Mouse (Mus musculus): ENCODE measurements around the gene Fhad1. TPM values are rescaled to one million over a fixed set of nuclear protein-coding genes. Genes with fewer than 3 reads are reported as not detected.

Fhad1 gene
- total and polyA plus RNA-seq, 3 experiments: 4.8 to 8.6 (median 5.5) TPM

- peaks cover 36 to 87% of the 10 kb centered on the region in 2 experiments for H3K36me3 ChIP-seq (replicated peaks in 1 of 2; ENCODE audit: control insufficient read depth in 1 of 2, insufficient read depth in 1 of 2, low read length in 1 of 2)
- no peak overlapping the region for H3K27ac ChIP-seq (ENCODE audit: insufficient read depth, low read depth)
- DNase-seq (ENCODE audit: extremely low read depth): no peak
- no peak overlapping the region for H3K4me2 ChIP-seq (ENCODE audit: insufficient read depth, low read depth, poor library complexity, severe bottlenecking)
- no peaks in the 10 kb centered on the region for H3K27me3 ChIP-seq (replicated peaks)
- dilution Hi-C loops (cut with MboI; ENCODE audit: extremely low pct_ligation_motif_present, extremely low pct_unique_long_range_greater_than_20kb, low sequenced_read_pairs) (no loop called here), in situ Hi-C loops (cut with MboI; ENCODE audit: low pct_ligation_motif_present, low pct_unique_long_range_greater_than_20kb, low sequenced_read_pairs) (loop anchor here (5.0 to 10.0 kb wide), 2 partner anchors 96 to 213 kb away; no protein-coding TSS in a partner anchor)
- H3K4me1 ChIP-seq (ENCODE audit: control insufficient read depth in 1 of 2, insufficient read depth in 2 of 2): peaks cover 5 to 49% of the 10 kb centered on the region in 2 experiments; a peak in 2 of 4 replicates
- no peak overlapping the region for H3K9ac ChIP-seq (ENCODE audit: insufficient read depth, low read depth)
- H3K79me2 ChIP-seq (replicated peaks; ENCODE audit: control insufficient read depth, extremely low read depth, insufficient read depth, poor library complexity, severe bottlenecking): no peaks in the 10 kb centered on the region
- peaks cover 11% of the 10 kb centered on the region for H3K9me3 ChIP-seq (replicated peaks; ENCODE audit: low read length)
- H3K4me3 ChIP-seq (replicated peaks in 1 of 3; ENCODE audit: low read depth in 2 of 3, low read length in 2 of 3, poor library complexity in 1 of 3): no peak overlapping the region
- TF ChIP-seq HCFC1 (IDR thresholded peaks at IDR 0.05; ENCODE audit: low read depth, low read length): no peak
- no peak for TF ChIP-seq E2F4 (IDR thresholded peaks at IDR 0.05; ENCODE audit: insufficient replicate concordance, low read depth, low read length)
- TF ChIP-seq POLR2A (IDR thresholded peaks at IDR 0.05; ENCODE audit: low read depth, low read length): no peak
- no peak for TF ChIP-seq IRF4 (IDR thresholded peaks at IDR 0.05; ENCODE audit: low read depth, low read length)
- no peak for TF ChIP-seq ZMIZ1 (IDR thresholded peaks at IDR 0.05; ENCODE audit: low read depth, low read length)
- TF ChIP-seq MXI1 (IDR thresholded peaks at IDR 0.05; ENCODE audit: low read depth, low read length): no peak
- no peak for TF ChIP-seq UBTF (IDR thresholded peaks at IDR 0.05; ENCODE audit: low read depth, low read length)
- TF ChIP-seq ETS1 (conservative IDR thresholded peaks at IDR 0.05; ENCODE audit: low read depth, low read length): no peak
- TF ChIP-seq MYC (IDR thresholded peaks at IDR 0.05; ENCODE audit: low read depth, low read length): no peak
- TF ChIP-seq USF1 (IDR thresholded peaks at IDR 0.05; ENCODE audit: low read depth, low read length): no peak
- no peak for TF ChIP-seq MAX (IDR thresholded peaks at IDR 0.05; ENCODE audit: low read length)
- TF ChIP-seq ELF1 (IDR thresholded peaks at IDR 0.05; ENCODE audit: low read depth, low read length): no peak
- TF ChIP-seq MEF2A (IDR thresholded peaks at IDR 0.05; ENCODE audit: borderline replicate concordance, low read depth, low read length): no peak
- no peak for TF ChIP-seq POLR2AphosphoS2 (IDR thresholded peaks at IDR 0.05; ENCODE audit: low read depth, low read length)
- no peak for TF ChIP-seq BHLHE40 (IDR thresholded peaks at IDR 0.05; ENCODE audit: low read depth, low read length)
- no peak for TF ChIP-seq CHD2 (IDR thresholded peaks at IDR 0.05; ENCODE audit: low read length)
- no peak for TF ChIP-seq RCOR1 (conservative IDR thresholded peaks at IDR 0.05; ENCODE audit: low read depth, low read length)
- no peak for TF ChIP-seq TCF12 (IDR thresholded peaks at IDR 0.05; ENCODE audit: low read depth, low read length)
- no peak for TF ChIP-seq SMC3 (IDR thresholded peaks at IDR 0.05; ENCODE audit: low read depth, low read length)
These were observed 153.1 kb downstream of the Fhad1 start for GRCm38 (mm10) chr4:141861591-141862295.

GRCm38 (mm10) chr4:141860246-141860841 lies 154.5 kb downstream of the Fhad1 start:
- in situ Hi-C loops (cut with MboI; ENCODE audit: low pct_ligation_motif_present, low pct_unique_long_range_greater_than_20kb, low sequenced_read_pairs): loop anchor here (5.0 to 10.0 kb wide), 2 partner anchors 97 to 214 kb away; no protein-coding TSS in a partner anchor
- H3K9me3 ChIP-seq (replicated peaks; ENCODE audit: low read length): peaks cover 11% of the 10 kb centered on the region
- TF ChIP-seq ZNF384 (IDR thresholded peaks at IDR 0.05; ENCODE audit: low read depth, low read length) (no peak), POLR2AphosphoS2 (IDR thresholded peaks at IDR 0.05; ENCODE audit: low read depth, low read length) (no peak), ELF1 (IDR thresholded peaks at IDR 0.05; ENCODE audit: low read depth, low read length) (no peak), RAD21 (IDR thresholded peaks at IDR 0.05; ENCODE audit: low read depth, low read length) (no peak), HCFC1 (IDR thresholded peaks at IDR 0.05; ENCODE audit: low read depth, low read length) (no peak), SMC3 (IDR thresholded peaks at IDR 0.05; ENCODE audit: low read depth, low read length) (no peak), TCF12 (IDR thresholded peaks at IDR 0.05; ENCODE audit: low read depth, low read length) (no peak), USF2 (conservative IDR thresholded peaks at IDR 0.05; ENCODE audit: low read depth, low read length) (no peak), BHLHE40 (IDR thresholded peaks at IDR 0.05; ENCODE audit: low read depth, low read length) (no peak), NRF1 (IDR thresholded peaks at IDR 0.05; ENCODE audit: low read depth, low read length) (no peak)
- no peak overlapping the region for H3K4me3 ChIP-seq (replicated peaks in 1 of 3; ENCODE audit: low read depth in 2 of 3, low read length in 2 of 3, poor library complexity in 1 of 3)
- H3K36me3 ChIP-seq (replicated peaks in 1 of 2; ENCODE audit: control insufficient read depth in 1 of 2, insufficient read depth in 1 of 2, low read length in 1 of 2): peaks cover 36 to 73% of the 10 kb centered on the region in 2 experiments
- H3K27ac ChIP-seq (ENCODE audit: insufficient read depth, low read depth): no peak overlapping the region
- DNase-seq (ENCODE audit: extremely low read depth): no peak
- no peak overlapping the region for H3K4me2 ChIP-seq (ENCODE audit: insufficient read depth, low read depth, poor library complexity, severe bottlenecking)
- peaks cover 5 to 35% of the 10 kb centered on the region in 2 experiments; a peak in 2 of 4 replicates for H3K4me1 ChIP-seq (ENCODE audit: control insufficient read depth in 1 of 2, insufficient read depth in 2 of 2)
- dilution Hi-C loops (cut with MboI; ENCODE audit: extremely low pct_ligation_motif_present, extremely low pct_unique_long_range_greater_than_20kb, low sequenced_read_pairs): no loop called here
- H3K9ac ChIP-seq (ENCODE audit: insufficient read depth, low read depth): no peak overlapping the region
- no peaks in the 10 kb centered on the region for H3K79me2 ChIP-seq (replicated peaks; ENCODE audit: control insufficient read depth, extremely low read depth, insufficient read depth, poor library complexity, severe bottlenecking)
- H3K27me3 ChIP-seq (replicated peaks): no peaks in the 10 kb centered on the region
